Mouse (Mus musculus): ENCODE measurements around the gene Gfral. TPM values are rescaled to one million over a fixed set of nuclear protein-coding genes. Genes with fewer than 3 reads are reported as not detected.

Gene Gfral
- not detected in 2 replicates for polyA plus RNA-seq (2014; fragmentation: Nextera tagmentation; extraction: Ambion mirVana)

DNA sequence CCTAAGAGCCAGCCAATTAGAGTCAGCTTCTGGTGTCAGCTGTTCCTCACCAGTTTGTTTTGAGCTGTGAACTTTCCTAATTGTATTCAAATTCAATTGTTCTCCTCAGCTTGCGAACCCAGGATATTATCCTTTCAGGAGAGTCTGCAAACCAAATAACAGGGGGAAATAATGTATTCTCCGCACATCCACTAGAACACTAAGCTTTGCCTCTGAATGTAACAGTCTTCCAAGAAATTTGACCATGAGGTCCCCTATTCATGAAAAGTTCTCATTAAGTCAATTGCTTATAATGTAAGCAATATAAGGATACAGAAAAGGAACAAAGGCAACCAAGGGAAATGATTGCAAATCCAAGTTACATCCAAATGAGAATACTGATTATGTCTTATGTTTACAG is at the start of gene Gfral:
Gfral (minus strand) TSS at position 101 of the 400 bp plus-strand sequence.
- Histone ChIP-seq H3K4me3 (ENCODE audit: low read depth, low read length) (no peak within 1 kb of the TSS), H3K9ac (ENCODE audit: low read length) (no peak within 1 kb of the TSS), H3K4me2 (no peak within 1 kb of the TSS), H3K36me3 (ENCODE audit: control insufficient read depth, insufficient read depth, low read length) (no peaks in the 10 kb centered on the region), H3K27me3 (ENCODE audit: control insufficient read depth, insufficient read depth, low read length) (no peaks in the 10 kb centered on the region), H3K4me1 (ENCODE audit: control insufficient read depth, insufficient read depth, low read length) (no peaks in the 10 kb centered on the region), H3K27ac (ENCODE audit: low read depth, low read length) (no peak within 1 kb of the TSS), H3K9me3 (ENCODE audit: control insufficient read depth, low read length) (no peaks in the 10 kb centered on the region)
- WGBS = 81% methylated on average over 2 of the region's 2 CpGs
- ATAC-seq (ENCODE audit: low FRiP score) (no peak), DNase-seq (ENCODE audit: low spot score, missing footprints) (no peak)

DNA sequence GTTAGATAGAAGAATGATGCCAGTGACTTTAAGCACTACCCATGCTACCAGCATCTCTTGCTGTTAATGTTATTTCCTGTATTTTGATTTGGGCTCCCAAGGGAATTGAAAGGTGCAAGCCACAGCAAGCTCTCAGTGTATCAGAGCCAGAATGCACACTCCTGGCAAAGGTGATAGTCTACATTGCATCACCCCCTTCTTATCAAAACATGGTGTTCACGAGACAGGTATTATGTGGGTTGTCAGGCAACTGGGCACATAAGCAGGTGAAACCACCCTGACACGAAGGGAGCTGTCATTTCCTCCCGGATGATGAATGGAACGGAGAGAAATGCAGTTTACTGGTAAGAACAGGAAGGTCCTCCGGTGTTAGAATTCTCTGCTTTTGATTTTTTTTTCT is 44.3 kb upstream of the Gfral start:
- no peaks in the 10 kb centered on the region for H3K36me3 ChIP-seq (ENCODE audit: control insufficient read depth, insufficient read depth, low read length)
- H3K27me3 ChIP-seq (ENCODE audit: control insufficient read depth, insufficient read depth, low read length) = no peaks in the 10 kb centered on the region
- no peaks in the 10 kb centered on the region for H3K9me3 ChIP-seq (ENCODE audit: control insufficient read depth, low read length)
- 88% methylated on average over 5 of the region's 5 CpGs for WGBS
- ATAC-seq (ENCODE audit: low FRiP score) (no peak), DNase-seq (ENCODE audit: low spot score, missing footprints) (peak; percentile 44)
- no peak overlapping the region for H3K9ac ChIP-seq (ENCODE audit: low read length)
- H3K4me2 ChIP-seq = no peak overlapping the region
- H3K4me1 ChIP-seq (ENCODE audit: control insufficient read depth, insufficient read depth, low read length) = no peaks in the 10 kb centered on the region
- no peak overlapping the region for H3K27ac ChIP-seq (ENCODE audit: low read depth, low read length)
- no peak overlapping the region for H3K4me3 ChIP-seq (ENCODE audit: low read depth, low read length)

DNA sequence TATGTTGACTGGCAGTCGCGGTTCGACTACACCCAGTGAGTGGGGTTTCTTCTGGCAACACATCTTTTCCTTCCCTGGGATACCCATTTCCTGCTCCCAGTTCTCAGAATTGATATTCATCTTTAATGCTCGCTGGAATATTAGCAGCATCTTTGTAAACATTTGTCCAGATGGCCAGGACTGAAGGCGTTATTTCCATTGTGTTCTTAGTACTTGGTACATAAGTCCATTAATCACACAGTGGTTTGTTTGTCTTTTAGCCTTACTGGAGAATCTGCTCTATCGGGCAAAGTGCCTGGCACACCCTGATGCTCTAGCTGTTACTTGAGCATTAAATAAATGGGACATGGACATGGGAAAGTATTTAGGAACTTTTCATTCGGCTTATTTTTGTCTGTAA is 39.1 kb upstream of the Gfral start:
- no peaks in the 10 kb centered on the region for H3K36me3 ChIP-seq (ENCODE audit: control insufficient read depth, insufficient read depth, low read length)
- no peak overlapping the region for H3K4me3 ChIP-seq (ENCODE audit: low read depth, low read length)
- H3K27ac ChIP-seq (ENCODE audit: low read depth, low read length) = no peak overlapping the region
- H3K9ac ChIP-seq (ENCODE audit: low read length) = no peak overlapping the region
- H3K4me2 ChIP-seq = no peak overlapping the region
- peak; percentile 26 for DNase-seq (ENCODE audit: low spot score, missing footprints)
- H3K27me3 ChIP-seq (ENCODE audit: control insufficient read depth, insufficient read depth, low read length) = no peaks in the 10 kb centered on the region
- WGBS = 83% methylated on average over 7 of the region's 7 CpGs
- no peak for ATAC-seq (ENCODE audit: low FRiP score)
- no peaks in the 10 kb centered on the region for H3K4me1 ChIP-seq (ENCODE audit: control insufficient read depth, insufficient read depth, low read length)
- no peaks in the 10 kb centered on the region for H3K9me3 ChIP-seq (ENCODE audit: control insufficient read depth, low read length)

DNA sequence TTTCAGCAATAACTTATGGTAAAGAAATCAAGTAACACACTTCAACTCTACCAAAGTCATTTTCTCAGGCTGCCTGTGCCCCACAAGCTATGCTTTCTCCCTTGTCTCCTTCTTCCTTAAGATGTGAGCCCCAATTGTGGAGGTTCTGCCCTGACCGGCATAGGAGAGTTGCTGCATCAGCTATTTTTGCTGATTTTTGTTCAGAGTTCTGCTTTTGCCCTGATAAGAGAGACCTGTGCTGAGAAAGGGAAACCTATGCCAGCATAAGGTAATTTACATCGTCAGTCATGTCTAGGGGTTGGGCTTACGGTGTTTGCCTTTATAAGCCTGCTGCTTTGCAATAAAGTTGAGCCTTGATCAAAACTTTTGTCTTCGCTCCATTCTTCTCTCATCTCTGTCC is 38.7 kb upstream of the Gfral start:
- ATAC-seq (ENCODE audit: low FRiP score) = no peak
- no peaks in the 10 kb centered on the region for H3K27me3 ChIP-seq (ENCODE audit: control insufficient read depth, insufficient read depth, low read length)
- DNase-seq (ENCODE audit: low spot score, missing footprints) = peak; percentile 56

DNA sequence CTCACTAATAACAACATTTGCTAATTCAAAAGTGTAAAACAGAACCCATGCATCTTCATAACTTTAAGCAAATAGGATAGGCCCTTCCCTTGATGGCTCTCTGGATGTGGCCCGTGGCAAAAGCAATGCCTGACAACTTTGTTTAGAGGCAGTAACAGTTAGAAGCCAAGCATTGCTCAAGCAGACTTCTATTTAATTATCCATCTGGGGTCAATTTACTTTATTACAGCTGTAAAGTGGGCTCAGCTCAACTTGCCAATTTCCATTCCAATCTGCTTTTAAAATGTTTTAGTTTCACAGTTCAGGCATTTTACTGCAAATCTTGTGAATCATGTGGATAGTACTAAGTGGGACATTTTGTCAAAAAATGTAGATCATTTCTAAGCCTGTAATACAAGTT is 28.9 kb upstream of the Gfral start:
- WGBS = 74% methylated on average over 1 of the region's 1 CpGs
- no peak overlapping the region for H3K9ac ChIP-seq (ENCODE audit: low read length)
- no peaks in the 10 kb centered on the region for H3K9me3 ChIP-seq (ENCODE audit: control insufficient read depth, low read length)
- H3K27ac ChIP-seq (ENCODE audit: low read depth, low read length) = no peak overlapping the region
- H3K27me3 ChIP-seq (ENCODE audit: control insufficient read depth, insufficient read depth, low read length) = no peaks in the 10 kb centered on the region
- H3K4me1 ChIP-seq (ENCODE audit: control insufficient read depth, insufficient read depth, low read length) = no peaks in the 10 kb centered on the region
- no peaks in the 10 kb centered on the region for H3K36me3 ChIP-seq (ENCODE audit: control insufficient read depth, insufficient read depth, low read length)
- no peak overlapping the region for H3K4me3 ChIP-seq (ENCODE audit: low read depth, low read length)
- ATAC-seq (ENCODE audit: low FRiP score) (no peak), DNase-seq (ENCODE audit: low spot score, missing footprints) (no peak)
- no peak overlapping the region for H3K4me2 ChIP-seq

More for the DNA sequence above, 38.7 kb upstream of the Gfral start:
- no peak overlapping the region for H3K27ac ChIP-seq (ENCODE audit: low read depth, low read length)
- H3K4me1 ChIP-seq (ENCODE audit: control insufficient read depth, insufficient read depth, low read length) = no peaks in the 10 kb centered on the region
- H3K9ac ChIP-seq (ENCODE audit: low read length) = no peak overlapping the region
- no peak overlapping the region for H3K4me3 ChIP-seq (ENCODE audit: low read depth, low read length)
- H3K36me3 ChIP-seq (ENCODE audit: control insufficient read depth, insufficient read depth, low read length) = no peaks in the 10 kb centered on the region
- WGBS = 92% methylated on average over 4 of the region's 4 CpGs
- H3K4me2 ChIP-seq = no peak overlapping the region
- H3K9me3 ChIP-seq (ENCODE audit: control insufficient read depth, low read length) = no peaks in the 10 kb centered on the region

DNA sequence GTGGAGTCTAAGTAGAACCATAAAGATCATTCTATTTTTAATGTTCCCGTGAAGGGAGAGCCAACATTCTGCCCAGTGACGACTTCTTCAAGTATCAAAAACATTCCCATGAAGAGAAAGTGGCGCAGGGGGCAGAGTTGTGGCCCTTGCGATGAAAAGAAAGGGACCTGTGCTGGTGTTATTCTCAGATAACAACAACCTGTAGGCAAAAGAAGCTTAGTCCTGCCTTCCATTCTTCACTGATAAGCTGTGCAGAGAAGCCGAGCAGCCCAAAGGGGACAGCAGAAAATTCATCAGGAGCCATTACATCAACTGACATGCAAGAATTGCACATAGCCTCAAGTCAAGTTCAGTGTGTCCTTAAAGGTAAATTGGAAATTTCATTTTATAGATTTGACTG is 24.5 kb upstream of the Gfral start:
- DNase-seq (ENCODE audit: low spot score, missing footprints) (no peak), ATAC-seq (ENCODE audit: low FRiP score) (no peak)
- no peak overlapping the region for H3K4me2 ChIP-seq
- no peaks in the 10 kb centered on the region for H3K36me3 ChIP-seq (ENCODE audit: control insufficient read depth, insufficient read depth, low read length)
- H3K9me3 ChIP-seq (ENCODE audit: control insufficient read depth, low read length) = no peaks in the 10 kb centered on the region
- no peak overlapping the region for H3K9ac ChIP-seq (ENCODE audit: low read length)
- WGBS = 77% methylated on average over 5 of the region's 5 CpGs
- H3K27me3 ChIP-seq (ENCODE audit: control insufficient read depth, insufficient read depth, low read length) = no peaks in the 10 kb centered on the region
- H3K4me3 ChIP-seq (ENCODE audit: low read depth, low read length) = no peak overlapping the region
- no peak overlapping the region for H3K27ac ChIP-seq (ENCODE audit: low read depth, low read length)
- H3K4me1 ChIP-seq (ENCODE audit: control insufficient read depth, insufficient read depth, low read length) = no peaks in the 10 kb centered on the region

DNA sequence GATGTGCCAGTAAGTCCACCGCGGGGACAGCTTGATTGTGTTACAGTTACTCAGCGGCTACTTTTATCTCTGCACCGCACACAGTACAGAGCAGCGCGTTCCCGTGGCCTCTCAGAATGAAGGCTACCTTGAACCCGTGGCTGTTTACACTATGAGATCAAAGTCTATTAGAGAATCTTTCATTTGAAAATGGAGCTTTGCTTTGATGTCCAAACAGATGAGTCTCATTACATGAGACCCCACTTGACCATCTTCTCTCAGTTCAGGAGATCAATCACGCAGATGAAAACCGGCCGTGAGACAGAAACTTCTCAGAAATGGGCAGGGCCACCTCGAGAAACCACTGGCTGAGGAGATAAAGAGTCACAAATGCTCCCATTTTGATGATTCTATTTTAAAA is 23.8 kb upstream of the Gfral start:
- H3K9ac ChIP-seq (ENCODE audit: low read length) = no peak overlapping the region
- DNase-seq (ENCODE audit: low spot score, missing footprints) (no peak), ATAC-seq (ENCODE audit: low FRiP score) (no peak; the same call in 1 of the 2 replicates)
- 61% methylated on average over 12 of the region's 12 CpGs for WGBS
- no peak overlapping the region; the same call in 1 of the 2 replicates for H3K4me2 ChIP-seq
- no peak overlapping the region for H3K27ac ChIP-seq (ENCODE audit: low read depth, low read length)
- H3K9me3 ChIP-seq (ENCODE audit: control insufficient read depth, low read length) = no peaks in the 10 kb centered on the region
- H3K36me3 ChIP-seq (ENCODE audit: control insufficient read depth, insufficient read depth, low read length) = no peaks in the 10 kb centered on the region
- no peaks in the 10 kb centered on the region for H3K4me1 ChIP-seq (ENCODE audit: control insufficient read depth, insufficient read depth, low read length)
- no peaks in the 10 kb centered on the region for H3K27me3 ChIP-seq (ENCODE audit: control insufficient read depth, insufficient read depth, low read length)
- H3K4me3 ChIP-seq (ENCODE audit: low read depth, low read length) = no peak overlapping the region

DNA sequence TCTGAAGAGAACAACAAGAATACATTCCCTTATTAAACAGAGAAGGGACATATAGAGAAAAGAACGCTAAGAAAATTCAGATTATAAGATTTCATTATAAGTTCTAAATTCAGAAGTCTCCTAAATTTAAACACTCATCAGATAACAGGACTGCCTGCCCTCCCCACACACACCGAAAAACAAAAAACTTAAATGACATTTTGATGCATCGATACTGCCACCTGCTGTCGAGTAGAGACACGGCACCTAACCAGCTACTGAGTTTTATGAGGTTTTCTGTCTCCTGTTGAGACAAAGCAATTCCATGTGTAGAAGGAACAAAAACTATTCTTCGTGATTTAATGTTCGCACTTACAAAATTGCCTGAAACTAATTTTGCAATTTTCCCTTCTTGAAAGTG is 23.2 kb upstream of the Gfral start:
- H3K4me2 ChIP-seq = peak overlapping the region; percentile 57
- H3K9me3 ChIP-seq (ENCODE audit: control insufficient read depth, low read length) = no peaks in the 10 kb centered on the region
- ATAC-seq (ENCODE audit: low FRiP score) = peak; percentile 78
- H3K27ac ChIP-seq (ENCODE audit: low read depth, low read length) = no peak overlapping the region
- H3K9ac ChIP-seq (ENCODE audit: low read length) = no peak overlapping the region; the same call in 1 of the 2 replicates
- no peaks in the 10 kb centered on the region for H3K27me3 ChIP-seq (ENCODE audit: control insufficient read depth, insufficient read depth, low read length)
- H3K4me3 ChIP-seq (ENCODE audit: low read depth, low read length) = peak overlapping the region; percentile 28
- no peaks in the 10 kb centered on the region for H3K4me1 ChIP-seq (ENCODE audit: control insufficient read depth, insufficient read depth, low read length)
- no peaks in the 10 kb centered on the region for H3K36me3 ChIP-seq (ENCODE audit: control insufficient read depth, insufficient read depth, low read length)
- WGBS = 2% methylated on average over 7 of the region's 7 CpGs
- peak; percentile 93 for DNase-seq (ENCODE audit: low spot score, missing footprints)

DNA sequence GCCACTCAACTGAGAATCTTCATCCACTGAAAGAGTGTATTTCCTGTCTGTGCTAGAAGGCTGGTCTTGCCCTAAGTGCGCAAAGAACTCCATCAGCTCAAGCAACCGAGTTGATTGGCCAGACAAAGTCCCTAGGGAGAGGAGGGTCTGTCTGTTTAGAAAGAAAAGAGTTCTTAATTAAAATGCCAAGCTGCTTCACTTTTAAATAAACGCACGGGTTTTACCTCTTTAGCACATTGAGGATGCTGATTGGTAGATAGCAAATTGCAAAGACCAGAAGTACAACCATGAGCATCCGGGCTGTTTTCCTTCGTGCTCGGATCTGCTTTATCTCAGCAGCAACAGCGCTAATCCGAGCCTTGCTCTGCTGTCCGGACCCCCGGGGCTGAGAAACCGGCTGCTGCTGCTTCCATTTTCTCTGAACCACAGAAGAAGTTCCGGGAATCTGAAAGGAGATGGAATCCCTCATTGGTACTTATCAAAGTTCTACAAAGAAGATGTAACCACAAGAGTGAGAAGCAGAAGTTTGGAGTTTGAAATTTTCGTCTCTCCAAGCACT is 22.6 kb upstream of the Gfral start:
- peak overlapping the region; percentile 28 for H3K4me3 ChIP-seq (ENCODE audit: low read depth, low read length)
- H3K9ac ChIP-seq (ENCODE audit: low read length) = peak overlapping the region; percentile 57
- H3K27ac ChIP-seq (ENCODE audit: low read depth, low read length) = no peak overlapping the region
- peak; percentile 88 for ATAC-seq (ENCODE audit: low FRiP score)
- H3K9me3 ChIP-seq (ENCODE audit: control insufficient read depth, low read length) = no peaks in the 10 kb centered on the region
- H3K36me3 ChIP-seq (ENCODE audit: control insufficient read depth, insufficient read depth, low read length) = no peaks in the 10 kb centered on the region
- no peaks in the 10 kb centered on the region for H3K27me3 ChIP-seq (ENCODE audit: control insufficient read depth, insufficient read depth, low read length)
- WGBS = 1% methylated on average over 14 of the region's 14 CpGs
- no peaks in the 10 kb centered on the region for H3K4me1 ChIP-seq (ENCODE audit: control insufficient read depth, insufficient read depth, low read length)
- peak overlapping the region; percentile 57 for H3K4me2 ChIP-seq
- peak; percentile 95 for DNase-seq (ENCODE audit: low spot score, missing footprints)
